Mouse (Mus musculus) hindbrain, postnatal 0 days (tissue): ENCODE results near the gene Parp3. TPM values are rescaled to one million over a fixed set of nuclear protein-coding genes. Genes with fewer than 3 reads are reported as not detected.

Source experiments
- ATAC-seq: fragments of 200-750 bp; cut with Nextera tagmentation; 2 replicates; pipeline ENCODE4 v1.8.0; 2017; ENCODE audit warnings: mild to moderate bottlenecking, moderate TSS enrichment, moderate library complexity
- DNase-seq: peaks from one replicate; pipeline ENCODE4 v3.0.0-alpha.2; 2015; ENCODE audit warnings: low spot score
- H3K27ac ChIP-seq: fragments of 300-500 bp; sonication (generic); 2 replicates; pipeline ENCODE4 v1.5.1; 2014; ENCODE audit warnings: mild to moderate bottlenecking
- H3K27me3 ChIP-seq: fragments of 300-500 bp; sonication (generic); 2 replicates; pipeline ENCODE4 v1.6.1; 2014; ENCODE audit warnings: low read length, mixed read lengths; ENCODE audit not compliant: insufficient read depth
- H3K36me3 ChIP-seq: fragments of 300-500 bp; sonication (generic); 2 replicates; pipeline ENCODE4 v1.6.1; 2014; ENCODE audit warnings: low read length, mixed read lengths; ENCODE audit not compliant: insufficient read depth
- H3K4me1 ChIP-seq: fragments of 300-500 bp; sonication (generic); 2 replicates; pipeline ENCODE4 v1.6.1; 2014; ENCODE audit warnings: antibody characterized with exemption, low read length, mixed read lengths; ENCODE audit not compliant: insufficient read depth
- H3K4me2 ChIP-seq: fragments of 300-500 bp; sonication (generic); 2 replicates; pipeline ENCODE4 v1.6.1; 2014; ENCODE audit warnings: low read depth, mild to moderate bottlenecking, low read length, moderate library complexity, mixed read lengths
- H3K4me3 ChIP-seq: fragments of 300-500 bp; sonication (generic); 2 replicates; pipeline ENCODE4 v1.5.1; 2014; ENCODE audit warnings: low read length
- H3K9ac ChIP-seq: fragments of 300-500 bp; sonication (generic); replicated peaks from 2 replicates; pipeline ENCODE4 v1.6.1; 2014; ENCODE audit warnings: mild to moderate bottlenecking, low read length, moderate library complexity, mixed read lengths
- H3K9me3 ChIP-seq: fragments of 300-500 bp; sonication (generic); 2 replicates; pipeline ENCODE4 v1.6.1; 2016; ENCODE audit warnings: low read length, mixed read lengths
- CTCF ChIP-seq: IDR thresholded peaks from 2 replicates; pipeline ENCODE4 v1.5.1; 2016; ENCODE audit warnings: antibody characterized with exemption, control low read depth, low read depth
- WGBS: fragments of 180-500 bp; shearing (Covaris S2); extraction: QIAGEN DNeasy Blood & Tissue Kit; methylation state at CpG from one replicate; pipeline ENCODE4 v1.1.7; 2014; 5-methylcytosine and 5-hydroxymethylcytosine counted together
- polyA plus RNA-seq: library from polyadenylated mRNA; unstranded; fragments of >200 nt; fragmentation: Nextera tagmentation; extraction: Ambion mirVana; gene quantifications from 2 replicates; pipeline ENCODE4 v1.2.1, GENCODE M21; 2015
- total RNA-seq: library from RNA; depleted of rRNA; stranded (reverse); fragments of >200 nt; gene quantifications from 2 replicates; pipeline ENCODE4 v1.2.3, GENCODE M21; 2014

Parp3 gene
- total and polyA plus RNA-seq, 2 experiments from 2014 or later: 1.5 to 2.9 TPM

GRCm38 (mm10) chr9:106482578-106483115 lies 5.9 kb upstream of the Parp3 start:
- DNase-seq: no peak
- H3K36me3 ChIP-seq: peaks cover 28% of the 10 kb centered on the region

DNA sequence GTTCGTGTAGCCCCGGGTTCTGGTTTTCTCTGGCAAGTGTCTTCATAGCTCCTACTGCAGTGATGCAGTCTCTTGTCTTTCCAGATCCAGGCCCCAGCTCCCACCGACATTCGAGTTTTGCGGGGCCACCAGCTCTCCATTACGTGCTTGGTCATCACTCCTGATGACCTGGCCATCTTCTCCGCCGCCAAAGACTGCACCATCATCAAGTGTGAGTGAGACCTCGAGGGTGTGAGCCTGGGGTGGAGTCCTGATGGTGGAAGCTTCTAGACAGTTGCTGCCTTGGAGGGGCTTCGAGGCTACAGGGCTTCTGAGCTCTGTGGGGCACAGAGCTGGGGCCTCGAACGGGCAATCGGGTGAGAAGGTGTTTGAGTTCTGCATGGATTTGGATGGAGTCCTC lies 4.9 kb upstream of the Parp3 start:
- peaks cover 8% of the 10 kb centered on the region; the same call in 1 of the 2 replicates for H3K4me1 ChIP-seq
- H3K27me3 ChIP-seq: no peaks in the 10 kb centered on the region
- ATAC-seq (no peak), DNase-seq (no peak)
- no peak overlapping the region for H3K4me2 ChIP-seq
- H3K9me3 ChIP-seq: no peaks in the 10 kb centered on the region
- whole genome bisulfite sequencing: 94% methylated on average over 13 of the region's 13 CpGs
- no peak overlapping the region for H3K27ac ChIP-seq
- H3K36me3 ChIP-seq: peaks cover 28% of the 10 kb centered on the region
- H3K9ac ChIP-seq: no peak overlapping the region
- H3K4me3 ChIP-seq: no peak overlapping the region
- TF ChIP-seq CTCF: no peak

More at GRCm38 (mm10) chr9:106482578-106483115, 5.9 kb upstream of the Parp3 start:
- WGBS: 85% methylated on average over 17 of the region's 17 CpGs
- Histone ChIP-seq H3K4me3 (no peak overlapping the region), H3K9ac (no peak overlapping the region), H3K4me2 (no peak overlapping the region), H3K4me1 (peaks cover 6% of the 10 kb centered on the region; the same call in 1 of the 2 replicates), H3K27ac (no peak overlapping the region), H3K9me3 (no peaks in the 10 kb centered on the region), H3K27me3 (no peaks in the 10 kb centered on the region)
- TF ChIP-seq CTCF: no peak
- no peak for ATAC-seq

DNA sequence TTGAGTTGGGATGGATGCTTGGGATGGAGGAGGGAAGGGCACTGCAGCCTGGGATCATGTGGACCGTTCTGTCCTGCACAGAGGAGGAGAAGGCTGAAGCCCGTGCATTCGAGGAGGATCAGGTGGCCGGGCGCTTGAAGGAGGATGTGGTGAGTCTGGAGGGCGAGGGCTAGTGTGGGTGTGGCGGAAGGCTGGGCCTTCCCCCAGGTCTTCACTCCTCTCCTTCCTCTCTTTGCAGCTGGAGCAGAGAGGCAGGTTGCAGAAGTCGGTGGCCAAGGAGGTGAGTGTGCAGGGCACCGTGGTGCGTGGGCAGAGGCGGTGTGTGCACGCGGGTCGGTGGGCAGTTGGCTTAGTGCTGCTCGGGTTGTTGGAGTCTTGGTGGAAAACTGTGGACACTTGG lies 4.3 kb upstream of the Parp3 start:
- Histone ChIP-seq H3K27ac (no peak overlapping the region), H3K4me3 (no peak overlapping the region), H3K4me1 (peaks cover 14% of the 10 kb centered on the region; the same call in 1 of the 2 replicates), H3K36me3 (peaks cover 28% of the 10 kb centered on the region), H3K4me2 (no peak overlapping the region), H3K9ac (no peak overlapping the region), H3K27me3 (no peaks in the 10 kb centered on the region), H3K9me3 (no peaks in the 10 kb centered on the region)
- no peak for DNase-seq
- WGBS: 97% methylated on average over 15 of the region's 15 CpGs
- no peak for TF ChIP-seq CTCF
- ATAC-seq: no peak

GRCm38 (mm10) chr9:106480541-106480940 lies 3.8 kb upstream of the Parp3 start:
- no peak overlapping the region for H3K27ac ChIP-seq
- H3K9me3 ChIP-seq: no peaks in the 10 kb centered on the region
- H3K4me2 ChIP-seq: no peak overlapping the region
- ATAC-seq: no peak
- no peak overlapping the region for H3K4me3 ChIP-seq
- peaks cover 16% of the 10 kb centered on the region; the same call in 1 of the 2 replicates for H3K4me1 ChIP-seq
- H3K36me3 ChIP-seq: peaks cover 27% of the 10 kb centered on the region
- WGBS: 95% methylated on average over 6 of the region's 7 CpGs
- DNase-seq: no peak
- no peaks in the 10 kb centered on the region for H3K27me3 ChIP-seq
- no peak overlapping the region for H3K9ac ChIP-seq
- TF ChIP-seq CTCF: no peak

DNA sequence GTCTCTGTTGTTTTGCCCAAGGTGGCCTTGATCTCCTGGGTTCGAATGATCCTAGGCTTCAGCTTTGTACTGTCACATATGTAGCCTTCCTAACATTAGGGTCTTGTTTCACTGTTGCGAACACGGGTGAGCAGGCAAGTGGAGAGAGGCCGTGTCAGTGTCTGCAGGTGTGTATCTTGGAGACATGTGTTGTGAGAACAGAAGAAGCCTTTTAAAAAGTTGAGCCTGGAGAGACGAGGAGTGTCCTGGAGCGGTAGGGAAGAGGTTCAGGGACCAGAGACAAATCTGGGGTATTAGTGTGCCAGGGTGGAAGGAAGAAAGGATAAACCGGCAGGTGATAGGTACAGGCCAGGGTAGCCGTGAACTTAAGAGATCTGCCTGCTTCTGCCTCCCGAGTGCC lies 1.4 kb upstream of the Parp3 start:
- no peak for ATAC-seq
- no peak for TF ChIP-seq CTCF
- Histone ChIP-seq H3K4me2 (peak overlapping the region; percentile 96), H3K4me1 (peaks cover 23% of the 10 kb centered on the region; the same call in 1 of the 2 replicates), H3K4me3 (peak overlapping the region; percentile 79), H3K27me3 (no peaks in the 10 kb centered on the region), H3K9me3 (no peaks in the 10 kb centered on the region), H3K36me3 (peaks cover 5% of the 10 kb centered on the region; the same call in 1 of the 2 replicates), H3K27ac (no peak overlapping the region), H3K9ac (peak overlapping the region; percentile 57)
- WGBS: 87% methylated on average over 9 of the region's 9 CpGs
- no peak for DNase-seq

- peak overlapping the region; percentile 59; the same call in 1 of the 2 replicates for H3K27ac ChIP-seq
- 0 out of 2 replicates have a peak, but pooled peaks cover under 1% of the 10 kb centered on the region for H3K36me3 ChIP-seq
- no peaks in the 10 kb centered on the region for H3K27me3 ChIP-seq
- peak overlapping the region; percentile 57 for H3K9ac ChIP-seq
- H3K4me3 ChIP-seq: peak overlapping the region; percentile 79
- H3K9me3 ChIP-seq: no peaks in the 10 kb centered on the region
- H3K4me2 ChIP-seq: peak overlapping the region; percentile 96
- H3K4me1 ChIP-seq: peaks cover 23% of the 10 kb centered on the region; the same call in 1 of the 2 replicates
- DNase-seq (no peak), ATAC-seq (no peak)
- WGBS: 5% methylated on average over 16 of the region's 16 CpGs
- TF ChIP-seq CTCF: no peak
Measured at GRCm38 (mm10) chr9:106477649-106478048, 900 bp upstream of the Parp3 start.
